Mouse (Mus musculus) ES-Bruce4 (cell line): ENCODE measurements around the gene Pim3.

ENCODE experiments used
- EP300 ChIP-seq: IDR thresholded peaks from 2 replicates; pipeline ENCODE4 v1.6.1; 2011; ENCODE audit warnings: low read depth, low read length; ENCODE audit not compliant: insufficient read depth
- POLR2A ChIP-seq: IDR thresholded peaks from one replicate; pipeline ENCODE4 v1.8.1; 2011; ENCODE audit warnings: low read length; ENCODE audit not compliant: insufficient read depth

DNA sequence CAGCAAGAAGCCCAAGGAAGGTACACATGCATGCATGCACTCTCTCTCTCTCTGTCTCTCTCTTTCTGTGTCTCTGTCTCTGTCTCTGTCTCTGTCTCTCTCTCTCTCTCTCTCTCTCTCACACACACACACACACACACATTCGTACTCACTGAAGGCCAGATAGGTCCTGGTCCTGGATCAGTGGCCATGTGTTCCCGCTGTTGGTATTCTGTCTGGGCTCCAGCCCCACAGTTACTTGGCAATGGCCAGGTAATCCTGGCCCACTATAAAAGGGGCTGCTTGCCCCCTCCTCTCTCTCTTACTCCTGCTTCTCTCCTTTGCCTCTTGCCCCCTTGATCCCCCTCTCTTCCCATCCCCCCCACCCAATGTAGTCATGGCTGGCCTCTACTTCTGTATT is 20.8 kb upstream of the Pim3 start:
- TF ChIP-seq POLR2A (no peak), EP300 (no peak)
